Mouse (Mus musculus) layer of hippocampus, postnatal 25 days (tissue): ENCODE measurements around the gene Kcnip3. TPM values are rescaled to one million over a fixed set of nuclear protein-coding genes. Genes with fewer than 3 reads are reported as not detected.

Source experiments
- DNase-seq, 2 experiments: peaks; one replicate each; pipeline ENCODE4 v3.0.0; 2022; ENCODE audit warnings: mixed read lengths in 2 of 2, low spot score in 1 of 2; ENCODE audit errors: extremely low spot score in 1 of 2
- total RNA-seq, 2 experiments: library from RNA; stranded (reverse); gene quantifications; 2 replicates each; pipeline ENCODE4 v1.2.3; 2021

Gene Kcnip3
- total RNA-seq, 2 experiments from 2014 or later = 63.9 to 73.7 TPM

DNA sequence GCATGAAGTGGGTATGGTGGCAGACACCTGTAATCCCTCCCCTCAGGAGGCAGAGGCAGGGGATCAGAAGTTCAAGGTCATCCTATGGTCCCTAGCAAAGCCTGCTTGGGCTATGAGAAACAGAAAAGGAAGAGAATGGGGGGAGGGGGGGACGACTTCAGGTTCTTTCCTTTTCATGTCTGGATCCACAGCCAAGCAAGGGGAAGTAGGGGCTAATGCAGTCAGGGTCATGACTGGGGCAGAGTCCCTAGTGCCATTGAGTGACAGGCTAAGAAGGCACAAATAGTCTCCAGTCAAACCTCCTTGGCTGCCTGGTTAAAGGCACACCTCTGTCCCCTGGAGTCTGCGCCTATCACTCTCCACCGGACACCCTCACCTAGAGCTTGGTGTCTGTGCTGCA is 3.1 kb downstream of the Kcnip3 start:
- DNase-seq = no peak

DNA sequence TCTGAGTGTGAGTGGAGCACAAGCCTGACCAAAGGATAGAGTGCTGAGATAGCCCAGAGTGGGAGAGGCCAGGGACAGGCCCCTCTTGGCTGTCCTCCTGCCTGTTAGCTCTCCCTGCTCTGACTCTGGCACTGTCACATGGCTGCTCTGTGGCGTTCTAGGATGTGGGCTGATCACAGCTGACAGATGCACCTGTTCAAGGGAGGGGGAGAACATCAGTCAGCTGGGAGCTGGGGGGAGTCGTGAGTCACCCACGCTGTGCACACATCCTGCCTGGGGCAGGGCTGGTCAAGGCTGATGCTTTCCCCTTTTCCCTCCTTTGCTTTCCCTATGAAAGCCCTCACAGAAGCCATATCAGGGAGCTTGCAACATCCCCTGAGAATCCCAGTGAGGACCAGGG is 3.6 kb downstream of the Kcnip3 start:
- no peak for DNase-seq

DNA sequence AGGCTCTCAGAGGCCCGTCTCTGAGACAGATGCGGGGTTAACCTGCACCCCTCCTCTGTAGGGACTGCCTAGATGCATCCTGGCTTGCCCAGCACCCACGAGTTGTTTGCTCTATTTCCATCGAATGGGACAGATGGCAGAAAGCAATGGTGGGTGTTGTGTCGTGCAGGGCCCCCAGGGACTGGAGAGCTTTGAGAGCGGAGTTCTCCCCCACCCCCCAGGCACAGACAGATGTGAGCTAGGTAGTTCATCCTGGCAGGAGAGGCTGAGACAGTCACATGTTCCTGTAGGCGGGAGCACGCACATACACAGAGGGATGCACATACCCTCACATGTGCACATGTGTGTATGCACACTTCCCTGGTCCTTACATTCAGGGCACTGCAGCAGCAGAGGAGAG is 4.8 kb downstream of the Kcnip3 start:
- no peak for DNase-seq

DNA sequence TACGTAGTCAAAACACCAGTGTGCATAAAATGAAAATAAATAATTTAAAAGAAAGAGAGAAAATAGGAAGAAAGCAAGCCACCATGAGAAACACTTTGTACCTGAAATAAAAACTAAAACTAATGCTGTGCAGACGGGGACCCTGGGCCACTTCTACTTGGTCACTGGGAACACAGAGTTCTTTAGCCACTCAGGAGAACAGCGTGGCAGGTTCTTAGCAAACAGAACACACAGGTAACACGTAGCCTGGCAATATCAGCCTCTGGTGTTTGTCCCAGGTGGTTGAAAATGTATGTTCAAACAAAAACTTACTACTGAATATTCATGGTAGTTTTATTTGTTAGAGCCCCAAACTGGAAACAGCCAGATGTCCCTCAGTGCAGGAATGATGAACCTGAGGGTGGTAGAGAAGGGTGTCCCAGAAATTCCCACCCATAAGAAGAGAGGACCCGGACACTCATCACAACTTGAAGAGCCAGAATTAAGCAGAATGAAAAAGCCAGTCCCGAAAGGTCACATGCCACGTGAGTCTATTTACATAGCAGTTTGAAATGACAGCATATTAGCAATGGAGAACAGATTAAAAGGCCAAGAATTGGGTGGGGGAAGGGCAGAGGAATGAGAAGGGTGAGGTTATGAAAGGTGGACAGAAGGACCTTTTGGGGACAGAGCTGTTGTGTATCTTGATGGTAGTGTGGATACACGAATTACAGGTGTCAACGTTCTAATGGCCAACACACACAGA is 7.3 kb downstream of the Kcnip3 start:
- DNase-seq = no peak

DNA sequence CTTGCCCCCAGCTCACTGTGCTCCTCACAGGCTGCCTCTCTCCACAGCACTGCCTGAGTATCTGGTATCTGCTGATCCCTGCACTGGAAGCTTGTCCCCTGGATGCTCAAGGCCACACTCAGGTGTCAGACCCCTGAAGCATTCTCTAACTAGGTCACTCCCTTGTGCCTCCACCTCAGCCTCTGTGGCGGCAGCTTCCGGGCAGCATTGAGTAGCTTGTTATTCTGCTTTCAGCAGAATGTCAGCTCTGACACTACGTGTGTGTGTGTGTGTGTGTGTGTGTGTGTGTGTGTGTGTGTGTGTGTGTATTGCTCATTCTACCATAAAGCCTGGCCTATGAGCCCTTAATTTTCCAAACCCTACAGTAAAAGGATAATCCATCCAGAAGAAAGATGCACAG is 8.7 kb downstream of the Kcnip3 start:
- no peak for DNase-seq

DNA sequence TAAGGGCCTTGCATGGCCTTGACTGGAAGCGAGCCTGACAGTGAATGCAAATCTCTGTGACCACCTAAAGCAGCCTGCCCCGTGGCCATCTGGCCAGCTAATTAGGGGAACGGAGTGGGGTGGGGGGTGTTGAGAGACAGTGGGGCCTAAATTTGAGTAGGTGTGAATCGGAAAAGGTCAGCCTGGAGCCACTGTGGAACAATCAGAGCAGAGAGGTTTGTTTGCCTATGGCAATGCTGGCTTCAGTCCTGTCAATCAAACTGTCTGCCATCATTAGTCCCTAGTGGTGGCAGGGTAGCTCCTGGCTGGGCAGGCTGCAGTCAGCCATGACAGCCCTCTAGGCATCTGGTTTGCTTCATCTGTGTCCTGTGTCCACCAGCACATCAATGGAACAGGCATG is 10.5 kb downstream of the Kcnip3 start:
- no peak for DNase-seq

DNA sequence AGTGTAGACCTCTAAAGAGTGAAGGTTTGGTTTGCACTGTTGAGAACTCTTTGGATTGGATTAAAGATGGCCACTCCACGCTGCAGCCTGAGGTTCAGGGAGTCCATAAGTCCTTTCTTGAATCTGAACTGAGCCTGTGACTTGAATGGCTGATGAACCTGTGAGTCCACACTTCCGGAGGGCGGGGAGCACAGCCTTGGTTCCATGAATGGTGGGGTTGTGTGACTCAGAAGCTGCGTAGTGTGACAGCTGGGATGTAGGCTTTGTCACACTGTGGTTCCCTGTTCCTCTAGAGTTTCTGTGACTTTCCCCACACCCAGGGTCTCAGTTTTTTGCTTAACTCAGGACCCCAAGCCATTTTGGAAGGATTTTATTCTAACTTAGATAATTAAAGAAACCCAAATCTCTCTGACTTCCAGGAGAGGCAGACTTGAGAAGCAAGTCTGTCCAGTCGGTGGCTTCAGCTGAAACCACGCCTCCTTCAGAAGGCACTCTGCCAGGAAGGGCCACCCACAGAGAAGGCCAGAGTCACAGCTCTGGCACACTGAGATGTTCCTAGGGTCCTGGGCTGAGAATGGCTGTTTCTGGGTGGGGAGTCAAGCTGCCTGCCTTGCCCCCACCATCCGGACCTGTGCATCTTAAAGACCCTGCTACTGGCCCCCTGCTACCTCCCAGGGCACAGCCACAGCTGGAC is 13.8 kb downstream of the Kcnip3 start:
- DNase-seq = peak in 1 of 2 experiments; percentile 53

DNA sequence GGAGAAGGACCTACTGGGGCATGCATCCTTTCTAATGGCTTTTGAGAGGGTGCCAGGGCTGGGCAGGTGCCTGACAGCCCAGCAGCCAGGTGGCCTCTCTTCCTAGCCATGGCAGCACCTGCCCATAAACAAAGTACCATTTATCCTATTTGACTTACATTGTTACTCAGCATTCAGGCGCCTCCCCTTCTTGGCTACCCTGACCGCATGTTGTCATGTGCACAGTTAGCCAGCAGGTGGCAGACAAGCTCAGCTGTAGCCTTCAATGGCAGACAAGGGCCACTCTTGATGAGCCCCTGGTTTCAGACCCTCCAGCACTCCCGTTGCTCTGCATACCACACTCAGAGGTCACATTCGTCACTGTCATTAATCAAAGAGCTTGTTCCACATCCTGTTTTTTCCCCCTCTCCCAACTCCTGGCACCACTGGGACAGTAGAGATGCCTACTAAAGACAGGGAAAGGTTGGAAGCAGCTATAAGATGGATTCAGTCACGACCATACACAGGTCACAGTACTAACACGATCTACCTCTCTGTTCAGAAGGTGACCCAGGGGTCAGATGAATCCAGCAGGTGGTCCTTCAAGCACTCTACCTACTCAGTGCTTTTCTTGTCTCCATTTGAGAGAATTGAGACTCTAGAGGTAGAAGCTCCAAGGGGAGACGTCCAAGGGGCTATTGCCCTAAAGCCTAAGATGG is 14.7 kb downstream of the Kcnip3 start:
- DNase-seq = peak; percentile 77 to 97

DNA sequence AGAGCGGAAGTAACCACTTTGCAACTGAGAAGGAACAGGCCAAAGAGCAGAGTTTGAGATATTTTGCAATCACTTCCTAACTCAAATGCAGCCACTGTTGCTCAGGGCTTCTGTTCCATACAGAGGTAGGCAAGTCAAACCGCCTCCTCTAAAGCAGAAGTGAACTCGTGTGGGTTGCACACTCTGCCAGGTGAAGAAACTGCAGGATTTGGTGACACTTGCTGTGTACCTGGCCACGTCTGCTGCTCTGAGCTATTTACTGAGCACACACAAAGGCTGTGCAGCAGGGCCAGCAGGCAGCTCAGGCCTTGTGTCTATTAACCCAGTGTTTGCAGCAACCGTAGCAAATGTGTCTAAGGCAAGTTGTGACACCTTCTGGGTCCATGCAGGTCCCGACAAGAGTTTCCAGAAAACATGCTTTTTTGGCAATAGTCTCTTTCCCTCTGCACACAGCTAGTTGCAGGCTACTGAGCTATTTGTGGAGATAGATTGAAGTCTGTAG is 15.7 kb downstream of the Kcnip3 start:
- DNase-seq = no peak

DNA sequence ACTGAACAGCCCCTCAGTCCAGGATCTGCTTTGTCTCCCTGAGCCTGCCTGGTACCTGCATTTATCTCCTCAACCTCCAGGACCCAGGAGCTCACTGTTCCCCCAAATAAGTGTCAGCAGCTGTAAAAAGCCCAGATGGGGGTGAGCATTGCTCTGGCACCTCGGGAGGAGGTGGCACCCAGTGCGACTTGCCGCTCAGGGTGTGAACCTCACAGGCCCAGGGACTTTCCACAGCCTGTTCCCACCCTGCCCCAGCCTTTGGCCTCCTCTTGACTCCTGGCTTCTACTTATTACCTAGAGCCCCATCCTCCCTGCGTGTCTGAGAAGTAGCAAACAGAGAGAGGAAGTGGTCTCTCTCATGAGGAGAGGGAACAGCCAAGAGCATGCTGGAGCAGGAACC is 16.7 kb downstream of the Kcnip3 start:
- DNase-seq = no peak

DNA sequence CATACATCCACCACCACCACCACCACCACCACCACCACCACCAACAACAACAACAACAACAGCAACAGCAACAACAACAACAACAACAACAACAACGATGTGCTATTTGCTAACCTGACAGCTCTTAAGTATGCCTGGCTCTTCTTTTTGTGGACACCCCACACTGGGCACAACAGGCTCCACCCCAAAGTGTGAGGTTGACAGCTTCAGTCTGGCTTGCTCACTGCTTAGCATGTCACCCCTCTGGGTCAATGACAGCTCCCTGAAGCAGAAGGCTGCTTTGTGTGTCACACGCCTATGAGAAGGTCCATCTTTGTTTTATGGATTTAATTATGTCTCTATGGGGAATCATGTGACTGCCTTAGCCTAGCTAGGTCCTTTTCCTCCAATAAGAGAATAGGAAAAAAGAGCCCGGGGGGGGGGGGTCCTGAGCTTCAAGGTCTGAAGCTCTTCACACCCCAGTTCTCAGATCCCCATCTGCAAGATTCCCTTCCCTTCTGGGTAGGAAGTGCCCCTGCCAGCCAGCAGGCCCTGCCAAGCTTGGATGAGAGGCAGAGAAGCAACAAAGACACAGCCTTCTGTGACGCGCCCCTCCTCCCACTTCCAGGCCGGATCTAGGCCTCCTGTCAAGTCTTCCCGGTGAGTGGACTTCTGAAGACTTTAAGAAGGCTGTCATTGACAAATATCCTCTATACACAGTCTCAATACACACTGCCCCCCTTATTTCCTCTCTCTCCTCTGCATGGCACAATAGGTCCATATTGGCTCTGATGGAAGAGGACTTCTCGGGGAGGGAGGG is 17.9 kb downstream of the Kcnip3 start:
- DNase-seq = no peak

DNA sequence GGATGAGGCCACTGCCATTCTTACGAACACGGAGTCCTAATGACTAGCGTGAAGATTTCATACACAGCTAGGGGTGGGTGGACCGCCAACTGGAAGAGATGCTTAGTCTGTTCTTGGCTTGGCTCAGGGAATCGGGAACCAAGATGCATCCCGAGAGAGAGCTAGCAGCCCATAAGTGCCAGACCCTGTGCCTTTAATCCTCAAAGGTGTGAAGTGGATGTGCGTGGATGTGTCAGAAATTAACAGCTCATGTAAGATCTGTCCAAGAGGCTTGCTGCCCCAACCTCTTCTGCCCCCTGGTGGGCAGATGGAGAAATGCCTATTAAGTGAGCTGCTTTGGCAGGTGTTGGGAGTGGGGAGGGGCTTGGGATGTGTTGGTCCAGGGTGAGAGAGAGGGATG is 20.8 kb downstream of the Kcnip3 start:
- peak in 1 of 2 experiments; percentile 53 for DNase-seq

DNA sequence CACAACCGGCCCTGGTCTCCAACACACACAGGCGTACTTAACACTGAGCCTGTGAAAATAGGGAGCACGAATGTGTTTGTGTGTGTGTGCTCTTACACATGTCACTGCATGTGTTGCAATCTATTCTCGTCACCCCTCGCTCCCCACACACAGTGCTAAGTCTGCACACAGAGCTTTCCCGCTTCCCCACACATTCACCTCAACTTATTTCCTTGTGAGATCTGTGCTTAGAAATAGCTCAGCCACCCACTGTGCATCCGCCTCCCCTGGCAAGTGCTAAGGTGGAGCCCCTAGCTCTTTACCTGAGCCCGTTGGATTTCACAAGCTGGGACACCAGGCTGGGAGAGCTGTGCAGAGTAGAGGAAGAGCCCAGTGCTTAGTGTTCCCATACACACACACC is 23.1 kb downstream of the Kcnip3 start:
- DNase-seq = no peak

DNA sequence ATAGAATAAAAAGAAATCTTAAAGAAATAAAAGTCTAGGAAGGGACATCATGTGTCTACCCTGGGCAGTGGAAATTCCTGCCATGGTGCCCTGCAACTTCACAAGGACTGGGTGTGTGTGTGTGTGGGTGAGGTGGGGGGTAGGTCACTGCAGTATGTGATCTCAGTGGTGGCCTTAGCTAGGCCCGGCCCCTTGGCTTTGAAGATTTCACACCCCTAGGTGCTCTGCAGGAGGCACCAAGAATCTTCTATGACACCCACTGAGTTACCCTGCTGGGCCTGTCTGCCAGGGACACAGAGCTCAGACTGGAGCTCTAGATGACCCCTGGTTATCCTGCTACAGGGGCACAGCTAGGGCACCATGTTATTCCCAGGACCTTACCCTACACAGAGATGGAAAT is 25.6 kb downstream of the Kcnip3 start:
- DNase-seq = no peak

DNA sequence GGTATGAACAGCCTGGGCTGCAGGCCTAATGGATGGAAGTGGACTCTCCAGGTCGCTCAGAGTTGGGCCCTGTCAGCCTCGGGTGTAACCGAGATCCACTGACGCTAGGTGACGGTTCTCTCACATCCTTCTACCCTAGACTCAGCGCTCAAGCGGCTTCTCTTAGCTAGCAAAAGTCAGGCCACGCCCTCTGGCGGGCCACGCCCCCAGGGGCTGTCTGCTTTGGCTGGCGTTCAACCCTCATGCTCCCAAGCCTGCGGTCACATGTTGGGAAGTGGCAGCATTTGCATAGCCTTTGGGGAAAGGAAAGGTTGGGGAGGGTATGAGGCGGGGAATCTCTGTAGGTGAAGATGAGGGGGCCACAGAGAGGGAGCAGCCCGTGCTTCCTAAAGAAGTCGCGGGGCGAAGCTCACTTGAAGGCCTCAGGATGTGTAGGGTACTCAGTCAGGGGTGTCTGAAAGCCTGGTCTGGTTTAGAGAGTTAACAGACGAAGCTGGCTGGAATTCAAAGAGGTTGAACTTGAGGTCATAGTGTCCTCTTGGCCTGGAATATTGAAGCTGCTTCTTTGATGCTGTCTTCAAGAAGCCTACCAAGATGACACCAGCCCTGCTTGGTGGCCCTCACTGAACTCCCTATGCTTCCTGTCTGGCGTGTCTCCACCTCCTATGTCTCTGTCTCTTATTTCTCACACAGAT is 37.3 kb downstream of the Kcnip3 start:
- no peak for DNase-seq

DNA sequence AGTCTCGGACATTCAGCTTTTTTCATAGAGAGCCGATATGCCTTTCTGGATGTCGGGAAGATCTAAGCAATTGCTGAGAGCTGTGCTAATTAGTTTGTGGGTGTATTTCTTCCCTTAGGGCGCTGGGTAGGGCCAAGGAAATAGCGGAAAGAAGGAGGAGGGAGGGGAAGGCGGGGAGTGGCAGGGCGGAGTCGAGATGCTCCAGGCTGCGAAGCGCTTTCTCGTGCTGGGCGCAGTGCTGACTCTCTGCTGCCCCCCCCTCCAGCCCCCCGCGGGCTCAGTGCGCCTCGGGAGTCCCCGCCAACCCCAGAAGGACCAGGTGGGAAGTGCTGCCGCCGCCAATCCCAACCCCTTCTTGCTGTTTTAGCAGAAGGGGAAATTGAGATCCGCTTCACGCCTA is 38.9 kb downstream of the Kcnip3 start:
- DNase-seq = no peak

DNA sequence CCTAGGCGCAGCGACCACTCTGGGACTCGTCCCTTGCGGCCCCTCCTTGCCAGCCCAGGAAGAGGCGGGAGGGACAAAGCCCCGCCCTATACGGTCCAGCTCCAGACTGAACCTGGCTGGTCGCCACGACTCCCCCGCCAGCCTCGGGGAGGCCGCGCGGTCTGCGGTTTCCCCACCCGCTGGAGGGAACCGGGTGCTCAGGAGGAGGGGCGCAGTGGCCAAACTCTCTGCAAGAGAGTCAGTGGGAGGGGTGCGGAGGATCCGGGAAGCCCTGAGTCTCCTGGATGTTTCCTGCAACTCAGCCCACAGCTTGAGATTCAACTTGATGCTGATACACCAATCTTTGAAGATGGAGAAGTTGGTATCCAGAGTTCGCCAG is 39.4 kb downstream of the Kcnip3 start:
- DNase-seq = peak in 1 of 2 experiments; percentile 35

DNA sequence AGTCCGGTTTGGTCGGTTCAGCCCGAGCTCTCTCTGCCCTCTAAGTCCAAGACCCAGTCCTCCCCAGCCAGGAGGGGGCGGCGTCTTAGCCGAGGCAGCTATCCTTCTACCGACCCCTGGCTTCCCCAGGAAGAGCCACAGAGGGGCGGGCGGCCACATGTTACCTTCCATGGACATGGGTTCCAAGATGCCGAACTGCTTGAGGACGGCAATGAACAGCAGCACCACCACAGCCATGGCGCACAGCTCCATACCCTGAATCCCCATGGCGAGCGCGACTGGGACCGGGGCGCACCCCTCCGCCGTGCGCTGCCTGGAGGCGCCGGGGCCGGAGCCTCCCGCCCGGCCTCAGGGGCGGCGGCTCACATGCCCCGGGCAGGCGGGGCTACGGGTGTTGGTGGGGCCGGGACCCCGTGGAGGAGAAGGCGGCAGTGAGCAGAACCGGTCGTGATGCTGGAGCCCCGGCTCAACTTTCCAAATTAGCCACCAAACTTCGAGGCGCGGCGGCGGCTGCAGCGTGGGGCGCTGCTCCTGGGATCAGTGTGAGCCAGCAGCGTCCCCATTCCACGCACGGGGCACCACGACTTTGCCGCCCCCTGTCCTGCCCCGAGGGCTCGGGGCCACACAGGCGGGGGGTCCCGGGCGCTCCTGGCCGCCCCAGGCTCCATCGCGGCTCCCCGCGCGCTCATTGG is 39.9 kb downstream of the Kcnip3 start:
- no peak for DNase-seq

DNA sequence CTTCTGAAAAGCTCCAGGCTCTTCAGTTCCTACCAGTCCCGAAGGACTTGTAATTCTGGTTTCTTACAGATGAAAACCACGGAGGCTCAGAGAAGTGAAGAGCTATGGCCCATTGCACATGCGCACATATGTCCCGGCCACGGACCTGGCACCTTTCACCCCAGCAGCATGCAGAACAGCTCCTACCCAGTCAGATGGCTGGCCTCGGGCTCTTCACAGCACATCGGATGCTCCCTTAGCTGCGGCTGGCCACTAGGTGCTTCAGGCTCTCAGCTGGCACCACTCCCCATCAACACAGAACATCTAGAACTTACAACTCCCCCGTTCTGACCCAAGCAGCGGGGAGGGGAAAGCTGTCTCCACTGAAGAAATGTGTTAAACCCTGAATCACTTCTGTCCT is 42.1 kb downstream of the Kcnip3 start:
- no peak for DNase-seq
